Mouse (Mus musculus): ENCODE data around the gene Nt5dc1. TPM values are rescaled to one million over a fixed set of nuclear protein-coding genes. Genes with fewer than 3 reads are reported as not detected.

Gene Nt5dc1
- 2.5 and 2.6 TPM in 2 replicates for polyA plus RNA-seq (2015; fragmentation: Nextera tagmentation; extraction: Ambion mirVana)

GRCm38 (mm10) chr10:34418204-34418756, at the start of gene Nt5dc1:
Gene Nt5dc1, minus strand, starts transcription at chr10:34418552.

GRCm38 (mm10) chr10:34389681-34390080, 28.7 kb downstream of the Nt5dc1 start, which contains the start of gene Col10a1:
Gene Col10a1, plus strand, starts transcription at chr10:34389981.

DNA sequence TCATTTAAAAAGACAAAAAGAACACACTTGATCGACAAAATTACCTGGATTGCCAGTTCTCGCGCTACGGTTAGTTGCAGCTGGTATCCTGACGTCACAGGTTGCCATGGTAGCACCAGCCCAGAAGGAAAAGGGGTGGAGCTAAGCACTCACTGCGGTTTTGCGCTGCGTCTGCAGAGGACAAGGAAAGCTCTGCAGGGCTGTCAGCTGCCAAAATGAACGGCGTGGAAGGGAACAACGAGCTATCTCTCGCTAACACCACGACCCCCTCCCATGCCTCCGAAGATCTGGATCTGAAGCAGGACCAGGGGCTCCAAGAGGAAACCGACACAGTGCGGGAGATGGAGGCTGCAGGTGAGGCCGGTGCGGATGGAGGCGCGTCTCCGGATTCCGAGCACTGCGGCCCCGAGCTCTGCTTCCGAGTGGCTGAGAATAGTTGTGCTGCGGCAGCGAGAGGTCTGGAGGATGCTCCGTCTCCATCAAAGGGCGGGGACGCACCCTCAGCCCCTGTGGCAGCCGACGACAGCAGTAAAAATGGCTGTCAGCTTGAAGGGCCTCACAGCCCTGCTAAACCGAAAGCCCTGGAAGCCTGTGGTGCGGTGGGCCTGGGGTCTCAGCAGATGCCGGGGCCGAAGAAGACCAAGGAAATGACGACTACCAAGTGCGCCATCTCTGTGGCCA, 120.9 kb downstream of the Nt5dc1 start, which contains the start of gene Tspyl4:
TSS of gene Tspyl4 (plus strand) at position 144 of the 681 bp plus-strand sequence.

DNA sequence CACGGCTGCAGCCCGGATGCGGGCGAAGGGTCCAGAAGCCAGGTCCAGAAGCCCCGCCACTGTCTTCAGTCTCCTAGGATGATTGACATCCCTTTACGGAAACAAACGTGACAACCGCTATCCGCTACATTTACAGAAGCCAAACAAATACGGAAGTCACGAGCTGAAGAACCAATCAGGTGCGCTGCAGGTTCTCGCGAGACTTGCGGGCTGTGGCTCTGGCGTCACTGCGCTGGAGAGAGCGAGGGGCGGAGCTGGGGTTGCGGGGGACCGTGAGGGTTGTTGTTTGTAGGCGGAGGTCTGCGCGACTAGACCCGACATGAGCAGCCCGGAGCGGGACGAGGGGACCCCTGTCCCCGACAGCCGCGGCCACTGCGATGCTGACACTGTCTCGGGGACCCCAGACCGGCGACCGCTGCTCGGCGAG, 136.4 kb downstream of the Nt5dc1 start, which contains the start of gene Tspyl1:
TSS of gene Tspyl1 (plus strand) at position 229 of the 427 bp plus-strand sequence.

Other genes with a start within 250 kb of the Nt5dc1 start
- 6.7 and 7.5 TPM in 2 replicates for gene Dse, start 210.8 kb downstream of the Nt5dc1 start, polyA plus RNA-seq (2015; fragmentation: Nextera tagmentation; extraction: Ambion mirVana)
- gene Tspyl1, start 136.4 kb downstream of the Nt5dc1 start, polyA plus RNA-seq (2015; fragmentation: Nextera tagmentation; extraction: Ambion mirVana) = 124 and 136 TPM in 2 replicates
- 424 and 433 TPM in 2 replicates for gene Tspyl4, start 121.1 kb downstream of the Nt5dc1 start, polyA plus RNA-seq (2015; fragmentation: Nextera tagmentation; extraction: Ambion mirVana)
- 0.70 and 1.4 TPM in 2 replicates for gene Col10a1, start 28.6 kb downstream of the Nt5dc1 start, polyA plus RNA-seq (2015; fragmentation: Nextera tagmentation; extraction: Ambion mirVana)
- gene Frk, start 64.8 kb upstream of the Nt5dc1 start, polyA plus RNA-seq (2015; fragmentation: Nextera tagmentation; extraction: Ambion mirVana) = 0.82 and 1.3 TPM in 2 replicates

Data from neural tube, postnatal 0 days (tissue).